Mouse (Mus musculus) left cerebral cortex, postnatal 10 days (tissue): ENCODE results near the gene Fxn. TPM values are rescaled to one million over a fixed set of nuclear protein-coding genes. Genes with fewer than 3 reads are reported as not detected.

Experiments
- DNase-seq, 2 experiments: peaks; one replicate each; pipeline ENCODE4 v3.0.0; 2021 to 2022; ENCODE audit warnings: low spot score in 2 of 2, mixed read lengths in 1 of 2; ENCODE audit errors: extremely low spot score in 1 of 2
- intact Hi-C: fragments of 180-260 bp; cut with DNase I; formaldehyde crosslinking; loops from one replicate; pipeline ENCODE4 v1.15.1; 2025
- total RNA-seq, 2 experiments: library from RNA; stranded (reverse); gene quantifications; 2 replicates each; pipeline ENCODE4 v1.2.3; 2021

The Fxn gene
- 10 to 100 TPM; 10.4 to 10.5 TPM for total RNA-seq

- no peak for DNase-seq
- intact Hi-C loops = no loop called here
Measured at GRCm38 (mm10) chr19:24280601-24281228, at the start of gene Fxn. Fxn (minus strand) TSS chr19:24280605.

GRCm38 (mm10) chr19:24327921-24328320 lies 47.5 kb upstream of the Fxn start:
- intact Hi-C loops = no loop called here

GRCm38 (mm10) chr19:24326969-24327368 lies 46.6 kb upstream of the Fxn start:
- intact Hi-C loops = no loop called here
- DNase-seq = no peak

More at GRCm38 (mm10) chr19:24327921-24328320, 47.5 kb upstream of the Fxn start:
- no peak for DNase-seq

- no peak for DNase-seq
- intact Hi-C loops = no loop called here
Measured at GRCm38 (mm10) chr19:24325692-24326091, 45.3 kb upstream of the Fxn start.

GRCm38 (mm10) chr19:24323841-24324613 lies 43.6 kb upstream of the Fxn start:
- intact Hi-C loops = no loop called here

GRCm38 (mm10) chr19:24321900-24322311 lies 41.5 kb upstream of the Fxn start:
- intact Hi-C loops = no loop called here
- DNase-seq = no peak

More at GRCm38 (mm10) chr19:24323841-24324613, 43.6 kb upstream of the Fxn start:
- DNase-seq = no peak

GRCm38 (mm10) chr19:24321211-24321899 lies 41.0 kb upstream of the Fxn start:
- DNase-seq = no peak
- intact Hi-C loops = no loop called here

GRCm38 (mm10) chr19:24318172-24318571 lies 37.8 kb upstream of the Fxn start:
- intact Hi-C loops = no loop called here
- no peak for DNase-seq

- intact Hi-C loops = no loop called here
- no peak for DNase-seq
Measured at GRCm38 (mm10) chr19:24317731-24318130, 37.3 kb upstream of the Fxn start.

GRCm38 (mm10) chr19:24317038-24317591 lies 36.7 kb upstream of the Fxn start:
- DNase-seq = peak in 1 of 2 experiments; percentile 48

GRCm38 (mm10) chr19:24316060-24316725 lies 35.8 kb upstream of the Fxn start:
- intact Hi-C loops = no loop called here
- no peak for DNase-seq

More at GRCm38 (mm10) chr19:24317038-24317591, 36.7 kb upstream of the Fxn start:
- intact Hi-C loops = no loop called here

GRCm38 (mm10) chr19:24315234-24315633 lies 34.8 kb upstream of the Fxn start:
- intact Hi-C loops = no loop called here
- DNase-seq = no peak

GRCm38 (mm10) chr19:24314676-24315075 lies 34.3 kb upstream of the Fxn start:
- intact Hi-C loops = no loop called here
- DNase-seq = no peak

- DNase-seq = no peak
- intact Hi-C loops = no loop called here
Measured at GRCm38 (mm10) chr19:24312556-24313342, 32.3 kb upstream of the Fxn start.

- DNase-seq = no peak
- intact Hi-C loops = no loop called here
Measured at GRCm38 (mm10) chr19:24312046-24312445, 31.6 kb upstream of the Fxn start.

GRCm38 (mm10) chr19:24308305-24308705 lies 27.9 kb upstream of the Fxn start:
- intact Hi-C loops = no loop called here
- DNase-seq = peak in 1 of 2 experiments; percentile 40

- intact Hi-C loops = no loop called here
- DNase-seq = no peak
Measured at GRCm38 (mm10) chr19:24307271-24308221, 27.1 kb upstream of the Fxn start.
